ENCODE assay signal across 8 mouse cellular contexts in genomic region chr17:32368991-32369578, GRCm38 (mm10). TPM values are rescaled to one million over a fixed set of nuclear protein-coding genes. Genes with fewer than 3 reads are reported as not detected.
A peak's percentile ranks its signal among the peaks of the same experiment; 100 is the strongest.
DNase-seq lines count a peak whose midpoint lies in the region; ATAC-seq lines count a peak whose summit lies in the region.

No protein-coding gene starts in this region.

- 15% methylated on average over 11 of the region's 17 CpGs for WGBS in kidney, embryonic 16.5 days
- 18% methylated on average over 12 of the region's 17 CpGs for WGBS in limb, embryonic 12.5 days
- 23% methylated on average over 12 of the region's 17 CpGs for WGBS in neural tube, embryonic 15.5 days

- no peaks in the 10 kb centered on the region for H3K9me3 ChIP-seq in kidney, embryonic 16.5 days (ENCODE audit: low read length)
- H3K9me3 ChIP-seq in limb, embryonic 12.5 days = no peaks in the 10 kb centered on the region
- H3K9me3 ChIP-seq in neural tube, embryonic 15.5 days (replicated peaks) = no peaks in the 10 kb centered on the region

- peak overlapping the region; percentile 49 for H3K4me2 ChIP-seq in kidney, embryonic 16.5 days (replicated peaks; ENCODE audit: low read depth, low read length)
- H3K4me2 ChIP-seq in limb, embryonic 12.5 days = peak overlapping the region; percentile 51
- peak overlapping the region; percentile 38 for H3K4me2 ChIP-seq in neural tube, embryonic 15.5 days

- no peaks in the 10 kb centered on the region for H3K36me3 ChIP-seq in kidney, embryonic 16.5 days (ENCODE audit: insufficient read depth, low read length)
- no peaks in the 10 kb centered on the region for H3K36me3 ChIP-seq in limb, embryonic 12.5 days
- H3K36me3 ChIP-seq in neural tube, embryonic 15.5 days = peaks cover 15% of the 10 kb centered on the region; the same call in 1 of the 2 replicates

- DNase-seq in kidney, postnatal 25 days = no peak
- DNase-seq in right cerebral cortex, adult 2 months (ENCODE audit: low spot score in 2 of 2) = no peak
- DNase-seq in ovary, postnatal 36 days (ENCODE audit: low spot score) = no peak
- no peak for DNase-seq in kidney, postnatal 4 days

- peak; percentile 47; the same call in 1 of the 2 replicates for ATAC-seq in kidney, embryonic 16.5 days (ENCODE audit: low FRiP score, low TSS enrichment)
- peak; percentile 57 for ATAC-seq in erythroblast, adult 5-6 weeks (replicated peaks; ENCODE audit: low FRiP score, poor library complexity, severe bottlenecking)
- 0 out of 2 replicates have a peak, but pooled peaks have one; percentile 33 for ATAC-seq in limb, embryonic 12.5 days (ENCODE audit: insufficient number of reproducible peaks, insufficient read depth, low FRiP score, low TSS enrichment, low read depth)
- no peak for ATAC-seq in neural tube, embryonic 15.5 days (ENCODE audit: low FRiP score)

- H3K4me3 ChIP-seq in kidney, embryonic 16.5 days (ENCODE audit: low read length) = peak overlapping the region; percentile 37
- H3K4me3 ChIP-seq in limb, embryonic 12.5 days (replicated peaks) = peak overlapping the region; percentile 33
- no peak overlapping the region for H3K4me3 ChIP-seq in neural tube, embryonic 15.5 days (replicated peaks)

- peak overlapping the region; percentile 74 for H3K27ac ChIP-seq in kidney, embryonic 16.5 days (ENCODE audit: low read length)
- H3K27ac ChIP-seq in limb, embryonic 12.5 days = no peak overlapping the region
- no peak overlapping the region for H3K27ac ChIP-seq in neural tube, embryonic 15.5 days (replicated peaks)

- peak overlapping the region; percentile 56 for H3K9ac ChIP-seq in kidney, embryonic 16.5 days (replicated peaks; ENCODE audit: low read length)
- H3K9ac ChIP-seq in limb, embryonic 12.5 days (replicated peaks) = 0 out of 2 replicates have a peak overlapping the region, but pooled peaks have one; percentile 27
- no peak overlapping the region for H3K9ac ChIP-seq in neural tube, embryonic 15.5 days (replicated peaks)

- H3K27me3 ChIP-seq in kidney, embryonic 16.5 days (ENCODE audit: insufficient read depth, low read length) = no peaks in the 10 kb centered on the region
- H3K27me3 ChIP-seq in limb, embryonic 12.5 days = no peaks in the 10 kb centered on the region
- no peaks in the 10 kb centered on the region for H3K27me3 ChIP-seq in neural tube, embryonic 15.5 days (replicated peaks)

- peaks cover 15% of the 10 kb centered on the region for H3K4me1 ChIP-seq in kidney, embryonic 16.5 days (ENCODE audit: insufficient read depth, low read length)
- H3K4me1 ChIP-seq in limb, embryonic 12.5 days (replicated peaks) = peaks cover 11% of the 10 kb centered on the region; the same call in 1 of the 2 replicates
- peaks cover 7% of the 10 kb centered on the region for H3K4me1 ChIP-seq in neural tube, embryonic 15.5 days

RNA-seq across cellular contexts. Expression of gene Akap8l, which starts 18.7 kb away (rescaled TPM):
- 124 and 130 TPM in 2 replicates for polyA plus RNA-seq in kidney, embryonic 16.5 days (2015; fragmentation: Nextera tagmentation; extraction: Ambion mirVana)
- total RNA-seq in erythroblast, adult 5-6 weeks (2015; ENCODE audit: low replicate concordance) = 64.6 and 80.7 TPM in 2 replicates
- 104 and 150 TPM in 2 replicates for total RNA-seq in erythroblast, adult 5-6 weeks (2017; ENCODE audit: low replicate concordance)
- polyA plus RNA-seq in limb, embryonic 12.5 days (2016; fragmentation: Nextera tagmentation; extraction: Ambion mirVana) = 112 and 120 TPM in 2 replicates
- polyA plus RNA-seq in neural tube, embryonic 15.5 days (2015; fragmentation: Nextera tagmentation; extraction: Ambion mirVana) = 146 and 170 TPM in 2 replicates

RNA-seq across cellular contexts. Expression of gene Wiz, which starts 20.2 kb away (rescaled TPM):
- 22.0 and 23.8 TPM in 2 replicates for polyA plus RNA-seq in kidney, embryonic 16.5 days (2015; fragmentation: Nextera tagmentation; extraction: Ambion mirVana)
- 9.2 and 11.9 TPM in 2 replicates for total RNA-seq in erythroblast, adult 5-6 weeks (2015; ENCODE audit: low replicate concordance)
- total RNA-seq in erythroblast, adult 5-6 weeks (2017; ENCODE audit: low replicate concordance) = 0.77 and 3.5 TPM in 2 replicates
- polyA plus RNA-seq in limb, embryonic 12.5 days (2016; fragmentation: Nextera tagmentation; extraction: Ambion mirVana) = 30.0 and 37.3 TPM in 2 replicates
- polyA plus RNA-seq in neural tube, embryonic 15.5 days (2015; fragmentation: Nextera tagmentation; extraction: Ambion mirVana) = 34.0 and 34.3 TPM in 2 replicates

RNA-seq across cellular contexts. Expression of gene Rasal3, which starts 34.3 kb away (rescaled TPM):
- polyA plus RNA-seq in kidney, embryonic 16.5 days (2015; fragmentation: Nextera tagmentation; extraction: Ambion mirVana) = 0.63 and 0.97 TPM in 2 replicates
- 5.0 and 9.2 TPM in 2 replicates for total RNA-seq in erythroblast, adult 5-6 weeks (2015; ENCODE audit: low replicate concordance)
- 4.6 and 5.2 TPM in 2 replicates for total RNA-seq in erythroblast, adult 5-6 weeks (2017; ENCODE audit: low replicate concordance)
- polyA plus RNA-seq in limb, embryonic 12.5 days (2016; fragmentation: Nextera tagmentation; extraction: Ambion mirVana) = 0.87 and 1.1 TPM in 2 replicates
- polyA plus RNA-seq in neural tube, embryonic 15.5 days (2015; fragmentation: Nextera tagmentation; extraction: Ambion mirVana) = 0.55 and 11.3 TPM in 2 replicates

RNA-seq across cellular contexts. Expression of gene Akap8, which starts 48.0 kb away (rescaled TPM):
- polyA plus RNA-seq in kidney, embryonic 16.5 days (2015; fragmentation: Nextera tagmentation; extraction: Ambion mirVana) = 112 and 126 TPM in 2 replicates
- 13.1 and 25.3 TPM in 2 replicates for total RNA-seq in erythroblast, adult 5-6 weeks (2015; ENCODE audit: low replicate concordance)
- total RNA-seq in erythroblast, adult 5-6 weeks (2017; ENCODE audit: low replicate concordance) = 31.6 and 51.6 TPM in 2 replicates
- polyA plus RNA-seq in limb, embryonic 12.5 days (2016; fragmentation: Nextera tagmentation; extraction: Ambion mirVana) = 151 and 153 TPM in 2 replicates
- 100 and 101 TPM in 2 replicates for polyA plus RNA-seq in neural tube, embryonic 15.5 days (2015; fragmentation: Nextera tagmentation; extraction: Ambion mirVana)

RNA-seq across cellular contexts. Expression of gene Pglyrp2, which starts 54.9 kb away (rescaled TPM):
- 0.12 TPM in 1 of 2 replicates, not detected in the other for polyA plus RNA-seq in kidney, embryonic 16.5 days (2015; fragmentation: Nextera tagmentation; extraction: Ambion mirVana)
- total RNA-seq in erythroblast, adult 5-6 weeks (2015; ENCODE audit: low replicate concordance) = 1.3 TPM in 1 of 2 replicates, not detected in the other
- total RNA-seq in erythroblast, adult 5-6 weeks (2017; ENCODE audit: low replicate concordance) = 0.84 TPM in 1 of 2 replicates, not detected in the other
- polyA plus RNA-seq in limb, embryonic 12.5 days (2016; fragmentation: Nextera tagmentation; extraction: Ambion mirVana) = not detected in 2 replicates
- polyA plus RNA-seq in neural tube, embryonic 15.5 days (2015; fragmentation: Nextera tagmentation; extraction: Ambion mirVana) = 4.0 TPM in 1 of 2 replicates, not detected in the other
